Mouse (Mus musculus): ENCODE results near the gene Gm6588. TPM values are rescaled to one million over a fixed set of nuclear protein-coding genes. Genes with fewer than 3 reads are reported as not detected.
"Not testable (repeated sequence)": the region's sequence is repeated elsewhere in the genome, so short reads cannot be mapped to it uniquely, and the experiment has no call there.

Gm6588 gene
- total RNA-seq (2021) = not detected
- long read RNA-seq, experiment 1 = 0 reads
- long read RNA-seq, experiment 2 = 0 reads

DNA sequence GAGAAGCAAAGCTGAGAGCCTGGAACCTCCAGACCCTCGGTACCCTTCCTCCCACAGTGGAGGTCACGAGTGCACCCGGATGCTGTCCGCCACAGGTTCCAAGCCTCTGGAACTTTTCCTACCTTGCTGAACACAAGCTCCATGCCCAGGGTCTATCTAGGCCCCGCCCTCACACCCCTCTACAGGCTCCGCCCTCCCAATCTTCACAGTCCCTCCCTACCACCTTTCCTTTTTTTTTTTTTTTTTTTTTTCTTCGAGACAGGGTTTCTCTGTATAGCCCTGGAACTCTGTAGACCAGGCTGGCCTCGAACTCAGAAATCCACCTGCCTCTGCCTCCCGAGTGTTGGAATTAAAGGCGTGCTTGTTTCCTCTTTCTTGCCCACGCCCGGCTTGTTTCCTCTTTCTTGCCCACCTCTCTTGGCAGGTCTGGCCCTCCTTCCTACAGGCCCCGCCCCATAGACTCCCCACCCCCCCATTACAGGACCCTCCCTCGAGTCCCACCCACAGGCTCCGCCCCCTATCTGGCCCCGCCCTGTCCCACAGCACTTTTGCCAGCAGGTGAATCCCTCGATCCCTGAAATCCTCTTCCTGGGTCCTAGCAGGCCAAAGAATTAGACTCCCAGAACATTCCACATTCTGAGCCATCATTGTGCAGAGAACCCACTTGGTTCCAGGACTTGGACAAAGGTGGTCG is at the start of gene Gm6588:
TSS of gene Gm6588 (plus strand) at position 680 of the 694 bp plus-strand sequence.
- intact Hi-C loops (cut with DNase I) = no loop called here

GRCm38 (mm10) chr5:112402437-112402836 is 46.8 kb upstream of the Gm6588 start:
- no peak for DNase-seq
- intact Hi-C loops (cut with DNase I) = no loop called here

More for the DNA sequence above, at the start of gene Gm6588:
- no peak for DNase-seq

GRCm38 (mm10) chr5:112406017-112406416 is 43.2 kb upstream of the Gm6588 start:
- intact Hi-C loops (cut with DNase I) = no loop called here
- no peak for DNase-seq

DNA sequence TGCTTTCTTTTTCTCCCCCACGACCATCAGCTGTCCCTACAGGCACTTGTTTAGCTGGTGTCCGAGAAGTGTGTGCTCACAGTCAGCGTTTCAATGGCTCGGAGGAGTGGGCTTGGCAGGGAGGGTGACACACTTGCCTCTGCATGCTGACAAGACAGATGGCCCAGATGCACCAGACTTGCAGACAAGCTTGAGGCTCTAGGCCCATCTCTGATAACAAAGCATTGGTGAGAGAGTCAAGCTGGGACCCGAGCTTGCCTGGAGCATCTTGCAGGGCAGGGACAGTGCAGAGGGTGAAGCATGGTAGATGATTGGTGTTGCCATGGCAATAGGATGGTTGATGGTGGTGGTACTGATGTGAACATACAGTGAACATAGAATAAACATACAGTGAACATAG is 40.0 kb upstream of the Gm6588 start:
- no peak for DNase-seq
- intact Hi-C loops (cut with DNase I) = no loop called here

DNA sequence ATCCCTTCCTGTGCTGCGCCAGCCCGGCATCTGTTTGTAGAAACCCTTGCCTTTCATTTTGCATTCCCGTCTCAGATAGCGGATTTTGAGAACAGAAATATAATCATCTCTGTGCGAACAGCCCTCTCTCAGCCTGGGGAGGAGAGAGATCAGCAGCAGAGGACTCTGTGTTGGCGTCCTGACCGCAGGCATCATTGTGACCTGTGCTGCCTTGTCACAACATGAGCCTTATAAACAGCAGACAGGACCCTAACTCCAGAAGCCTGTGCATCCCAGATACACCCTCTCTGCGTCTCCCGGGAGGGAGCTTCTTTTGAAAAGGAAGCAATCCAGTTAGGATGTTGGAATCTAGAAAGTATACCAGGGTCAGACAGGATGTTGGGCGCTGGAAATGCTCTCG is 38.2 kb upstream of the Gm6588 start:
- intact Hi-C loops (cut with DNase I) = no loop called here

GRCm38 (mm10) chr5:112411514-112412335 is 37.5 kb upstream of the Gm6588 start:
- intact Hi-C loops (cut with DNase I) = no loop called here

More for the DNA sequence above, 38.2 kb upstream of the Gm6588 start:
- DNase-seq = no peak

DNA sequence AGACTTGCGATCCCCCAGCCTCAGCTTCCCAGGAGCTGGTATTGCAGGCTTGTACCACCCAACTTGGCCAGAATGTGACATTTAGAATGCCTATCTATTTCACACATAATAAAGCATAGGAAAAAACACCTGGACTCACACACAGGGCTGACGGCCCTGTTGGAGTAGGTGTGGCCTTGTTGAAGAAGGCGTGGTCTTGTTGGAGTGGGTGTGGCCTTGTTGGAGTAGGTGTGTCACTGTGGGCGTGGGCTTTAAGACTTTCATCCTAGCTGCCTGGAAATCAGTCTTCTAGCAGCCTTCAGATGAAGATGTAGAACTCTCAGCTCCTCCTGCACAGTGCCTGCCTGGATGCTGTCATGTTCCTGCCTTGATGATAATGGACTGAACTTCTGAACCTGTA is 36.4 kb upstream of the Gm6588 start:
- DNase-seq; intact Hi-C loops (cut with DNase I): not testable (repeated sequence)

More at GRCm38 (mm10) chr5:112411514-112412335, 37.5 kb upstream of the Gm6588 start:
- no peak for DNase-seq

GRCm38 (mm10) chr5:112416673-112417072 is 32.6 kb upstream of the Gm6588 start:
- DNase-seq = no peak
- intact Hi-C loops (cut with DNase I) = no loop called here

DNA sequence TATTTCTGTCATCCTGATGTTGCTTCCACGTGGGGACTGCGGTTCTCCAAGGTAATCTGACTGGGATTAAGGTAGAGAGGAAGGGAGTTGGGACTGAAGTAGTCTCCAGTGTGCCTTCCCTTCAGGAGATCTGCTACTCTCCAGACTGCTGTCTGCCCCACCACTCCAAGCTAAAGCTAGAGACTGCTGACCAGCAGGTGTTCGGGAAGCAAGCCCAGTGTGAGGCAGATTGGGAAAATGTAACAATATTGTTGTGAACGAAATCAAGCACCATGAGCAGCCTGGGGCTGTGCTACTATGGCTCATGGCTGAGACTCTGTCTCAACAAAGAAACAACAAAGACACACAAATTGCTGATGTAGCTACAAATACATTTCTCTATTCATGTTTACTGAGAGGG is 31.2 kb upstream of the Gm6588 start:
- no peak for DNase-seq
- intact Hi-C loops (cut with DNase I) = no loop called here

DNA sequence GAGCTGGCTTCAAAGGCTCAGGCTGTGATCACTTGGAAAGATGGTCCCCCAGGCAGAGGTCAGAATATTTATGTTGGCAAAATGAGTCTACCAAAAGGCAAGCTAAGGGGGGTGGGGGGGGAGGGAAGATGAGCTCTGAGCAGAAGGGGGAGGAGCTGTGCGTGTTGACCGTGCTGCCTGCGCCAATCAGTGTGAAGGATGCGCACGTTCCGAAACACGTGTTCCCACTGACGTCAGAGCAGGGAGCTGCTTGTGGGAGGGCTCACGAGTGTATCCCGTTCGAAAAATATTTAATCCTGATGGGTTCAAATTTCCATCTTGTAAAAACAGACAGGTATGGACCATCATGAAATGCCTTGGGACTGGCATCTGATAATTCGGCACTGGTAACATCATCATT is 29.7 kb upstream of the Gm6588 start:
- DNase-seq = no peak
- intact Hi-C loops (cut with DNase I) = no loop called here

DNA sequence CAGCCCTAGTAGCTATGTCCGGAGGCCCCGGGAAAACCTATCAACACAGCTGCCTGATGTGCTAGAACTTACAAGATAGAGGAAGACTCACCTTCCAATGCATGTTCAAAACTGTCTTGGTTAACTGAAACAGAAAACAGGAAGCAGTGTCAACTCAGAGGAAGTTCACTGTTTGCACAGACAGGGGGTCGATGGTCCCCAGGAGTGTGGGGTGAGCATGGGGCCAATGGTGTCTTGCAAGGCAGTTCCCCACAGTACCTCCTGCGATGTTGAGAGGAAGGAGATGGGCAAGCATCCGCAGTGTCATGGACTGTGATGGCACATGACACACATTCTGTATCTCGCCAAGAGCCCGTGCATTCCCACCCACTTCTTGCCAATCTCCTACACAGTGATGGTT is 22.6 kb upstream of the Gm6588 start:
- intact Hi-C loops (cut with DNase I) = loop anchor here (5.0 kb wide), 1 partner anchor 184 kb away; no protein-coding TSS in a partner anchor
- DNase-seq = no peak

DNA sequence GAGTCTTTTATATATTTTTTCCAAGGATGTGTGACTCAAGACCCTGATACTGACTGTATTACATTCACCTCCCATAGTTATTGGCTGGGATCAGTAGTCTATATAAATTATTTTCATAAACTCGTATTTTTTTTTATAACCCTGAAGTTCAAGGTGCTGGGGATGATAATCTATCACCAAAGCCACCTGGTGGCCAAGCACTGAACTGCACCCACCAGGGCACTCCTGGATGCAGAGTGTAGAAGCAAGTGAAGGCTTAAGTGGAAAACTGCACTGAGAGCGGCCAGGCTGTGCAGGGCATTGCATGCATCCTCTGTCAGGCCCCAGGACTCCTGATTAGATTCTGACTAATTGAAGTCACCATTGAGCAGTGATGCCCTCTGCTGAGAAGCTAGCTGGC is 21.9 kb upstream of the Gm6588 start:
- DNase-seq = peak; percentile 33 to 46

DNA sequence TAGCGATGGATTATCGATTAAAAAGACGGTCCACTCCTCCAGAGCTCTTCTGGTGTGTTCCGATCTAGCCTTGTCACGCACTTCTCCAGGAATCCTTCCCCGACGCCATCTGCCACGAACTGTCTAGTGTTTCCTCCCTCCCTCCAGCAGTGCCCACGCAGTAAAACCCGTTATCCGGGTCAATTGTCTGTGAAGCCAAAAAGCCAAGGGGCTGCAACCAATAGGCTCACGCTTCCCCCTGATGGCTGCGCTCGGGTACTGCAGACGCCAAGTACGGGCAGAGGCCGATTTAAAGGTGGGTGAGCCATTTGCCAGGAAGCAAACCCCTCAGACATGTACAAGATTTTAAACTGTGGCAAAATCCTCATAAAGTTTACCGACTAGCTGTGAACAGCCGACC is 20.3 kb upstream of the Gm6588 start:
- intact Hi-C loops (cut with DNase I) = loop anchor here (5.0 kb wide), 1 partner anchor 187 kb away; no protein-coding TSS in a partner anchor
- peak in 1 of 2 experiments; percentile 22 for DNase-seq

More for the DNA sequence above, 21.9 kb upstream of the Gm6588 start:
- intact Hi-C loops (cut with DNase I) = loop anchor here (5.0 kb wide), 1 partner anchor 185 kb away; no protein-coding TSS in a partner anchor

DNA sequence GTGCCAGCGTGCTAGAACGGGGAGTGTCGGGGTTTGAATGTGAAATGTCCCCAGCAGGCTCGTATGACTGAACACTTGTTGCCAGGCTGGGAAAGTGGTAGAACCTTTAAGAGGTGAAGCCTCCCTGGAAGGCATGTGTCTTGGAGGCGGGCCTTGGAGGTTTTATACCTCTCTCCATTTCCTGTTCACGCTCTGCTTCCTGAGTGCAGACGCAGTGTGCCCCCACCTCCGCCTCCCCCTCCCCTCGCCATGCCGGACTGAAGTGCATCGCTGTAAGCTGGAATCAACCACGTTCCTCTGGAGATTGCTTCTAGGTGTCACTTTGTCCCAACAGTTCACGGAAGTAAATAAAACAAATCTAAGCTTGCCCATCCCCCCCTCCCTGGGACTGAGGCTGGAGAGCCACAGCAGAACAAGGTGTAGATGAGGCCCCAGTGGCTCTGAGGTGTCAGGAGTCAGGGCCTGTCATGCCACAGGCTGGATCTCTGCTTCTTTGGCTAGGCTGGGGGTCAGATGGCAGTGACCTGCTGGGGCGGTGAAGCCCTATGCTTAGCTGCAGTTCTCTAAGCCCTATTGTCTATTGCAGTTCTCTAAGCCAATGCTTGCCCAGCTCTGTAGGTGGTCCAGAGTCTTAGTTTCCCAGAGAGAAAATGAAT is 18.0 kb upstream of the Gm6588 start:
- DNase-seq = no peak
- intact Hi-C loops (cut with DNase I) = no loop called here

DNA sequence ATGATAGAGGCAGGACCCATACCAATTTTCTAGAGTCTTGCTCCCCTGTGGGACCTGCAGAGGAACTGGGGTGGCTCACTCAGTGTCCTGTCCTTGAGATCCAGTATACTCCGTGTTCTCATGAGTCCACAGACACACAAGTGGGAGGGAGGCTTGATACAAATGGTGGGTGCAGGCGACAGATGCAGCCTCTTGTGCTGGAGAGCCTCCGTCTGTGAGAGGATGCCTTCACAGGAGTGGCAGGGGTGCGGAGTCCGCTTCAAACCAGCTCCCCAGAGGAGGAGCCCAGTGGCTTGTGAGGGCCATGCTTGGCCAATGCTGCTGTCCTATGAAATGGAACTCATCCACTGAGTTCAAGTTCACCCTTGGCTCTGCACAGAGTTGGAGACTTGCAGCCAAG is 17.2 kb upstream of the Gm6588 start:
- intact Hi-C loops (cut with DNase I) = no loop called here
- no peak for DNase-seq

- intact Hi-C loops (cut with DNase I) = no loop called here
- DNase-seq = peak; percentile 28 to 67
Measured at GRCm38 (mm10) chr5:112433004-112433403, 16.2 kb upstream of the Gm6588 start.

DNA sequence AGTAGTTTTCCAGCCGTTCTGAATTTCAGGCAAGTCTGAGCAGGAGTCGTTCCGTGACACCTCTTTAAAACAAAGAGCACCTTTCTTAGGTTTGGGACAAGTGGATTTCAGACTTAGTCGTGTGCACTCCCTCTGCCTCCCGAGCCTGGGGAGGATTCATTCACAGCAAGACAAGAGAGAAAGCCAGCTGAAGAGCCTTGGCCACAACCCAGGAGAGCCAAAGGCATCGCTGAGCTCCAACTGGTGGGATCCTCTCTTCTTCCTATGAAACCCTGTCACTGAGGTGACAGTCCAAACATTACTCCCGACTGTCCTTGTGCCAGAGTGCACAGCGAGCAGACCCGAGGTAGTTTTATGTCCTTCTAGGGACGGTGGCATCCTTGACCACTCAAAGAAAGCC is 10.7 kb upstream of the Gm6588 start:
- DNase-seq = no peak
- intact Hi-C loops (cut with DNase I) = no loop called here

- no peak for DNase-seq
- intact Hi-C loops (cut with DNase I) = no loop called here
Measured at GRCm38 (mm10) chr5:112453088-112453487, 3.9 kb downstream of the Gm6588 start.

DNA sequence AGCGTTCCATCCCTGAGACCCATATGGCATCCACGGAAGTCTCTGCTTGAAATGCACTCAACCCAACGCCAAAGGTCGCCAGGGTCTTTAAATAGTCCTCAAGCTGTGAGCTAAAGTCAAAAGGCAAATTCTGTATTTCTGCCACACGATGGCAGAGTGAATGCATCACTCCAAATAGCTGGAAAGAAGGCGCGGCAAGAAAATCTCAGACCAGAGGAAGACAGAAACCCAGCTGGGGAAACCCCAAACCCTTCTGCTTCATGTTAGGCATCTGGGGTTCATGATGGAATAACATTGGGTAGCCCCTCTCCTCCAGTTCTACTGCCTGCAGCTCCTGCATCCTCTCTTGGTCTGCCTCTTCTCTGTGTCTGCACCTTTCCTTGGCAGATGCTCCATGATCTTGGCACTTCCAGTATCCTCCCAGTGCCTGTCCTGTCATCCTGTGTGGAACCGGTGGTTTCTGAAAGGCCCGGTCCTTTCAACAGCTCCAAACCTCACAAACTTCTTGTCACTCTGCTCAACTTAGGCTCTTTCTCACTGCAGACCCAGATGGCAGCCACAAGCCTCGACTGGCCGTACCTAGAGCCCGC is 5.8 kb downstream of the Gm6588 start:
- DNase-seq = no peak
- intact Hi-C loops (cut with DNase I) = no loop called here

DNA sequence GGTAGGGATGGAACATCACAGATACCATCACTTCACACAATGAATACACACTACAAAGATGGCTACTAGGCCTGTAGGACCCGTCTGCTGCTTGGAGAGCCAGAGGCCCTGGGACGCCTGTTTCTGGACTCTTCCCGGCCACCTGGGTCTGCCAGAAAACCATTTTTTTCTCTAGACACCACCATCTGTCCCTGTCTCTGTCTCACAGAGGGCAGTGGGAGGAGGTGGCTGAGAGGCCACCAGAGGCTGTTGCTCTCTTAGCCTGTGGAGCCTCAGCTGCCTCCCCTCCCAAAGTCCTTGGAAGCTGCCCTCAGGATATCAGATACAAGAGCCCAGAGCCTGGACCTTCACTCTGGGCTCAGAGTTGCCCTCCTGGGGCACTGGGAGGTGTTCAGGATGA is 10.7 kb downstream of the Gm6588 start:
- intact Hi-C loops (cut with DNase I) = no loop called here
- DNase-seq = no peak

DNA sequence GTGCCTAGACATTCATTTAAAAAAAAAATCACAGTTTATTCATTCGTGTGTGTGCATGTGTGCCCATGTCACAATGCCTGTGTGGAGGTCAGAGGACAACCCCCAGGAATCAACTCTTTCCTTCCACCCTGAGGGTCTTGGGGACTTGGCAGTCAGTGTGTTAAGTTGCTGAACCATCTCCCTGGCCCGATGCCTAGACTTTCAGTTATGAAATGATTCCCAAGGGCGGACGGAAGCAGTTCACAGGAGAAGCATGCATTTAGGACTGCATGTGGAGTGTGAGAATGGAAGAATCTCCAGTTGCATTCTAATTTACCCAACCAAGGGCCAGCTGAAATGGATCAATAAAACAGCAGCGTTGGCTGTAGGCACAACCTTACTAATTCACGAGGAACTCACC is 17.1 kb downstream of the Gm6588 start:
- DNase-seq = no peak
- intact Hi-C loops (cut with DNase I) = no loop called here

Measured in gastrocnemius, postnatal 36 days (tissue).